ENCODE assay signal across 14 mouse cellular contexts in the genomic region with DNA sequence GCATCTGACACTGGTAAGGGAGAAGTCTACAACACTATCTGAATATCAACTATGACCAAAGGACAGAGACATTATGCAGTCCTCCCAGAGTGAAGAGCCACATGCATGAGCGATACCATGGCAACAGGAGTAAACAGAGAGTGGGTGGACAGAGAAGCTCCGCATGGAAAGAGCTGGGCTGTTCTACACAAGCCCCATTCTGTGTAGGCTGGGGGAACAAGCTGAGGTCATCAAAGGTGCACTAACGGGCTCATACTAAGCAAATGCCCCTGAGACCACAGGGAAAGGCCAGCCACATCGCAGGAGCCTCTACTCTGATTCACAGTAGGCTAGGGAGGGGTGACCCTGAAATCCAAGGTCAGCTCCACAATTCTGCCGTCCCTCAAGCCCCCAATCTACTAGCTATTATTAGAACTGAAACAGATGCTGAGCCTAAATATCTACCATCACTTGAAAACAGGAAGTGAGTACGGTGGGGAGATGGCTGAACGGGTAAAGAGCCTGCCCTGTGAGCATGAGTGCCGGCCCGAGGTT. TPM values are rescaled to one million over a fixed set of nuclear protein-coding genes. Genes with fewer than 3 reads are reported as not detected.
A peak's percentile ranks its signal among the peaks of the same experiment; 100 is the strongest.
DNase-seq lines count a peak whose midpoint lies in the region; ATAC-seq and TF ChIP-seq lines count a peak whose summit lies in the region.
"Had no signal": no experiment of that assay in that cellular context is flagged by ENCODE, and none has a peak within 500 bp of the region (broad histone marks: within the 10 kb centered on the region; RNA-seq: fewer than 3 reads in every experiment).

No protein-coding gene starts in this region.

- H3K36me3 ChIP-seq in heart, postnatal 0 days (replicated peaks; ENCODE audit: control insufficient read depth, insufficient read depth, low read length): peaks cover 43% of the 10 kb centered on the region
- no peaks in the 10 kb centered on the region for H3K36me3 ChIP-seq in splenic B cell, adult 2 months (ENCODE audit: control insufficient read depth, insufficient read depth, low read length, poor library complexity, severe bottlenecking)

- H3K27ac ChIP-seq in heart, postnatal 0 days (ENCODE audit: low read depth): peak overlapping the region; percentile 52
- H3K27ac ChIP-seq in bone marrow macrophage, adult 2 months (ENCODE audit: insufficient read depth, low read depth, low read length): peak overlapping the region; percentile 7
- H3K27ac ChIP-seq: neural tube, embryonic 15.5 days had no signal

- H3K9me3 ChIP-seq in heart, postnatal 0 days (replicated peaks; ENCODE audit: control insufficient read depth, low read length): no peaks in the 10 kb centered on the region
- H3K9me3 ChIP-seq: neural tube, embryonic 15.5 days had no signal

- H3K27me3 ChIP-seq in heart, postnatal 0 days (ENCODE audit: control insufficient read depth, insufficient read depth, low read length): no peaks in the 10 kb centered on the region
- no peaks in the 10 kb centered on the region for H3K27me3 ChIP-seq in splenic B cell, adult 2 months (ENCODE audit: control insufficient read depth, insufficient read depth, low read length, poor library complexity, severe bottlenecking)
- H3K27me3 ChIP-seq: neural tube, embryonic 15.5 days; Patski had no signal

- peak overlapping the region; percentile 18; the same call in 1 of the 2 replicates for H3K4me2 ChIP-seq in heart, postnatal 0 days (ENCODE audit: low read depth, low read length)
- H3K4me2 ChIP-seq: neural tube, embryonic 15.5 days had no signal

- no peak overlapping the region; the same call in 1 of the 2 replicates for H3K9ac ChIP-seq in heart, postnatal 0 days (replicated peaks; ENCODE audit: low read depth, low read length)
- H3K9ac ChIP-seq: neural tube, embryonic 15.5 days had no signal

- intact Hi-C loops in heart, postnatal 25 days (cut with DNase I): no loop called here

- no peak for TF ChIP-seq POLR2A in bone marrow macrophage, adult 2 months (IDR thresholded peaks at IDR 0.05; ENCODE audit: borderline replicate concordance, low read depth, low read length)

- H3K4me1 ChIP-seq in heart, postnatal 0 days (ENCODE audit: control insufficient read depth, insufficient read depth): peaks cover 40% of the 10 kb centered on the region
- H3K4me1 ChIP-seq in bone marrow macrophage, adult 2 months (ENCODE audit: control insufficient read depth, insufficient read depth, low read length): peaks cover 58% of the 10 kb centered on the region

- no peak for TF ChIP-seq CTCF in heart, postnatal 0 days (IDR thresholded peaks at IDR 0.05; ENCODE audit: low read depth)
- no peak for TF ChIP-seq CTCF in bone marrow macrophage, adult 2 months (IDR thresholded peaks at IDR 0.05; ENCODE audit: low read depth, low read length)

- H3K4me3 ChIP-seq in heart, postnatal 0 days (ENCODE audit: low read depth, low read length): no peak overlapping the region
- H3K4me3 ChIP-seq in bone marrow macrophage, adult 2 months (ENCODE audit: insufficient read depth, low read length): no peak overlapping the region
- H3K4me3 ChIP-seq: neural tube, embryonic 15.5 days had no signal

- WGBS in heart, postnatal 0 days: 19% methylated on average over 9 of the region's 9 CpGs

- no peak for TF ChIP-seq EP300 in heart, postnatal 0 days (IDR thresholded peaks at IDR 0.05; ENCODE audit: low read depth)

- peak; percentile 48 for ATAC-seq in heart, postnatal 0 days (ENCODE audit: insufficient read depth, low read depth)
- ATAC-seq: Patski had no signal

- DNase-seq in heart, postnatal 0 days (ENCODE audit: low spot score): peak; percentile 72
- no peak for DNase-seq in heart, postnatal 25 days (ENCODE audit: low spot score)
- DNase-seq in ovary, postnatal 36 days (ENCODE audit: low spot score): peak; percentile 23
- no peak for DNase-seq in ovary, postnatal 14 days (ENCODE audit: low spot score)
- peak; percentile 84 for DNase-seq in splenic B cell, adult 2 months (ENCODE audit: low read depth, low spot score)
- no peak for DNase-seq in layer of hippocampus, adult 8-10 months (ENCODE audit: low spot score in 2 of 2)
- no peak for DNase-seq in adrenal gland, adult 18-20 months (ENCODE audit: low spot score in 2 of 2)
- DNase-seq: cerebellum, postnatal 14 days had no signal

RNA-seq across cellular contexts. Expression of a gene that starts 8.7 kb away (rescaled TPM):
- total RNA-seq in heart, postnatal 0 days (2014; rRNA removed; ENCODE audit: low replicate concordance): 24.9 and 25.2 TPM in 2 replicates
- polyA plus RNA-seq in heart, postnatal 0 days (2015; fragmentation: Nextera tagmentation; extraction: Ambion mirVana): 7.7 and 8.6 TPM in 2 replicates
- 10 to 100 TPM; 12.0 to 13.5 TPM for total RNA-seq in heart, postnatal 25 days (2021)
- polyA plus RNA-seq in bone marrow macrophage, adult 2 months (2012; ENCODE audit: insufficient read depth, insufficient read length, missing spikeins): 85.3 and 90.3 TPM in 2 replicates
- 10 to 100 TPM; 35.0 to 38.8 (median 37.4) TPM for total RNA-seq in layer of hippocampus, adult 8-10 months (2022)
- 10 to 100 TPM; 13.0 to 18.6 TPM for total RNA-seq in adrenal gland, adult 18-20 months (2021)

RNA-seq across cellular contexts. Expression of a gene that starts 18.0 kb away (rescaled TPM):
- total RNA-seq in heart, postnatal 0 days (2014; rRNA removed; ENCODE audit: low replicate concordance): not detected in 2 replicates
- polyA plus RNA-seq in heart, postnatal 0 days (2015; fragmentation: Nextera tagmentation; extraction: Ambion mirVana): not detected in 2 replicates
- not detected for total RNA-seq in heart, postnatal 25 days (2021)
- not detected in 2 replicates for polyA plus RNA-seq in bone marrow macrophage, adult 2 months (2012; ENCODE audit: insufficient read depth, insufficient read length, missing spikeins)
- total RNA-seq in layer of hippocampus, adult 8-10 months (2022): not detected
- not detected for total RNA-seq in adrenal gland, adult 18-20 months (2021)
- total RNA-seq: left cerebral cortex, postnatal 14 days had no signal
- polyA plus RNA-seq: brain, embryonic 14.5 days; gonadal fat pad, adult 2 months; neural tube, embryonic 15.5 days; Patski had no signal

RNA-seq across cellular contexts. Expression of a gene that starts 24.1 kb away (rescaled TPM):
- total RNA-seq in heart, postnatal 0 days (2014; rRNA removed; ENCODE audit: low replicate concordance): 1.7 and 6.3 TPM in 2 replicates
- polyA plus RNA-seq in heart, postnatal 0 days (2015; fragmentation: Nextera tagmentation; extraction: Ambion mirVana): 6.1 and 6.3 TPM in 2 replicates
- 1 to 10 TPM; 3.8 to 4.1 TPM for total RNA-seq in heart, postnatal 25 days (2021)
- 10.6 and 11.6 TPM in 2 replicates for polyA plus RNA-seq in bone marrow macrophage, adult 2 months (2012; ENCODE audit: insufficient read depth, insufficient read length, missing spikeins)
- 1 to 10 TPM; 4.3 to 6.2 (median 5.3) TPM for total RNA-seq in layer of hippocampus, adult 8-10 months (2022)
- total RNA-seq in adrenal gland, adult 18-20 months (2021): 1 to 10 TPM; 6.9 to 7.6 TPM

RNA-seq across cellular contexts. Expression of a gene that starts 39.0 kb away (rescaled TPM):
- total RNA-seq in heart, postnatal 0 days (2014; rRNA removed; ENCODE audit: low replicate concordance): 7.7 and 10.6 TPM in 2 replicates
- 5.3 and 6.1 TPM in 2 replicates for polyA plus RNA-seq in heart, postnatal 0 days (2015; fragmentation: Nextera tagmentation; extraction: Ambion mirVana)
- total RNA-seq in heart, postnatal 25 days (2021): 10 to 100 TPM; 20.0 to 25.3 TPM
- 74.9 and 86.3 TPM in 2 replicates for polyA plus RNA-seq in bone marrow macrophage, adult 2 months (2012; ENCODE audit: insufficient read depth, insufficient read length, missing spikeins)
- total RNA-seq in layer of hippocampus, adult 8-10 months (2022): 1 to 10 TPM; 4.3 to 5.9 (median 5.0) TPM
- total RNA-seq in adrenal gland, adult 18-20 months (2021): 10 to 100 TPM; 23.8 to 39.5 TPM

Comparison
In these comparisons a context has a peak if more than half of its experiments do, and no peak if none do; other contexts are left out.
1. DNase-seq: peak in heart, postnatal 0 days (single experiment), ovary, postnatal 36 days (single experiment) and splenic B cell, adult 2 months (single experiment); none in heart, postnatal 25 days (single experiment), ovary, postnatal 14 days (single experiment), layer of hippocampus, adult 8-10 months (0 of 2) and adrenal gland, adult 18-20 months (0 of 2).